Mouse (Mus musculus): Measurements from ENCODE around the gene Zfp689. TPM values are rescaled to one million over a fixed set of nuclear protein-coding genes. Genes with fewer than 3 reads are reported as not detected.

Gene Zfp689
- total and polyA plus RNA-seq, 2 experiments = 0.74 to 1.9 TPM

DNA sequence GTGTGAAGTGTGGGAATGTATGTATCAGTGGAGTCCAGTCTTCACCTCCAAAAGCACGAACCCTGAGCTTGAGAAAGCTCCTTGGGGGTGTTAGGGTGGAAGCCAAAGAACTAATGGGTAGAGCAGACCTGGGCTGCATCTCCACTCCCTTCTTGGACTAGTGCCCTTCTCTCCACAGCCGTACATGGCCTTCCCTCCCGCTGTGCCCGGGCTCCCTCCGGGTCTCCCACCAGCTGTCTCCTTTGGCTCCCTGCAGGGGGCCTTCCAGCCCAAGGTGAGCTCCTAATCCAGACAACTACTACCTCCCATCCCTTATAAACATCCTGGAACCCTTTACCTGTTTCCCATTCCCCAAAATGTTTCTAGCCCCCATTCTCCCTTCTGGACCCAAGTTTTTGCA, 36.5 kb upstream of the Zfp689 start:
- no peak for DNase-seq (ENCODE audit: extremely low read depth, low read depth, low spot score)
- peaks cover 67% of the 10 kb centered on the region for H3K36me3 ChIP-seq (ENCODE audit: control insufficient read depth, insufficient read depth, low read length)
- 0 out of 2 replicates have a peak, but pooled peaks cover 2% of the 10 kb centered on the region for H3K79me2 ChIP-seq (ENCODE audit: control insufficient read depth, insufficient read depth, low read length)
- 0 out of 2 replicates have a peak, but pooled peaks cover 2% of the 10 kb centered on the region for H3K4me1 ChIP-seq (ENCODE audit: control insufficient read depth, insufficient read depth, low read length)
- WGBS = 93% methylated on average over 5 of the region's 5 CpGs
- H3K27ac ChIP-seq (replicated peaks; ENCODE audit: insufficient read depth, low read depth, low read length) = no peak overlapping the region
- no peak overlapping the region for H3K4me3 ChIP-seq (ENCODE audit: insufficient read depth, low read depth, low read length)
- H3K9ac ChIP-seq (ENCODE audit: low read depth, low read length) = no peak overlapping the region
- no peak for TF ChIP-seq POLR2A (IDR thresholded peaks at IDR 0.05; ENCODE audit: extremely low read depth, insufficient read depth, low read length)
- TF ChIP-seq CTCF (IDR thresholded peaks at IDR 0.05; ENCODE audit: low read depth, low read length) = no peak
- H3K27me3 ChIP-seq (ENCODE audit: control insufficient read depth, insufficient read depth, low read length) = no peaks in the 10 kb centered on the region

DNA sequence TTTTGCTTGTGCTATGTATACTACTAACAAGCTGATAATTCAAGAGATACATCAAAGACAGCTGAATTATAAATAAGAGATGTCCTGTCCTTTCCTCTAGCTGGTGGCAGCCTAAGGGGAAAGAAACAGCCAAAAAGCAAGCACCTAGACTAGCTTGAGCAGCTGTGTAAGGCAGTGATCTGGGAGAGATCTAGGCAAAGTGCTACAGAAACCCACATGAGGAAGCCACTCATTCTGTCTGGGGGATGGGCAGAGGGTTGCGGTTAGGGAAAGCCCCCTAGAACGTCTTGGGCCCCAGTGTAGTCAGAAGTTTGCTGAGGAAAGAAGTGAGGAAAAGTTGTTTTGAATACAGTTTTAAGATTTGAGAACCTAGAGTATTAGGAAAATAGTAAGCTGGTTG, 31.4 kb upstream of the Zfp689 start:
- peak overlapping the region; percentile 26; the same call in 1 of the 2 replicates for H3K9ac ChIP-seq (ENCODE audit: low read depth, low read length)
- no peaks in the 10 kb centered on the region for H3K27me3 ChIP-seq (ENCODE audit: control insufficient read depth, insufficient read depth, low read length)
- H3K4me1 ChIP-seq (ENCODE audit: control insufficient read depth, insufficient read depth, low read length) = peaks cover 13% of the 10 kb centered on the region; the same call in 1 of the 2 replicates
- H3K36me3 ChIP-seq (ENCODE audit: control insufficient read depth, insufficient read depth, low read length) = peaks cover 39% of the 10 kb centered on the region
- WGBS = 53% methylated on average over 2 of the region's 2 CpGs
- no peak overlapping the region for H3K4me3 ChIP-seq (ENCODE audit: insufficient read depth, low read depth, low read length)
- TF ChIP-seq CTCF (IDR thresholded peaks at IDR 0.05; ENCODE audit: low read depth, low read length) = no peak
- no peak for TF ChIP-seq POLR2A (IDR thresholded peaks at IDR 0.05; ENCODE audit: extremely low read depth, insufficient read depth, low read length)
- peaks cover 11% of the 10 kb centered on the region; the same call in 1 of the 2 replicates for H3K79me2 ChIP-seq (ENCODE audit: control insufficient read depth, insufficient read depth, low read length)
- no peak for DNase-seq (ENCODE audit: extremely low read depth, low read depth, low spot score)
- H3K27ac ChIP-seq (replicated peaks; ENCODE audit: insufficient read depth, low read depth, low read length) = no peak overlapping the region

DNA sequence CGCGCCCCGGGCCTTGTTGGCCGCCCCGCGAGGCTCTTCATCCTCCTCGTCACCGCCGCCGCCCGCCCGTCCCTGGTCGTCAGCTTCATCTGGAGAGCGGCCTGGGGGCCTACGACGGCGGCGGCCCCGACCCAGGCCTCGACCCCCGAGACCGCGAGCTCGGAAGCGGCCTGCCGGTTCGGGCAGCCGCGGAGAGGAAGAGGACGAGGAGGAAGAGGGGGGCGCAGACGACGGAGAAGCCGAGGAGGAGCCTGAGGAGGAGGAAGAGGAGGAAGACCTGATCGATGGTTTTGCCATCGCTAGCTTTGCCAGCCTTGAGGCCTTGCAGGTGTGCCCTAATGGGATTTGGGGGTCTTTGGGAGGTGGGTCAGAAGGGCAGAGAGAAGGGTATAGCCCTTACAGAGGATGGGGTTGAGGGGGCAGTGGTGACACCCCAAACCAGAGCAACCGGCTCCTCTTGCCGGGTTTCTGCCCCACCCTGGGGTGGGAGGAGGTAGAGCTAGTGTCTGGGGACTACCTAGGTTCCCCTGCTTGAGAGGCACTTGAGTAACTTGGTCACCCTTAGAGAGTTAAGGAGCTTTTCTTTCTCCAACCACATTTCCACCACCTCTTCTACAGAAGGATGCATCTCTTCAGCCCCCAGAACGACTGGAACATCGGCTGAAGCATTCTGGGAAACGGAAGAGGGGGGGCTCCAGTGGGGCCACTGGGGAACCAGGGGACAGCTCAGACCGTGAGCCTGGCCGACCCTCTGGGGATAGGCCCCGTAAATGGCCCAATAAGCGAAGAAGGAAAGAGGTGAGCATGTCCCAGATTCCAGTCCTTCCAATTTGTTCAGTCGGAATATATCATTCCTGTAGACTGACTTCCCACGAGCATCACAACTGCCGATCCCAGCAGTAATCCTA, 30.6 kb upstream of the Zfp689 start:
- Histone ChIP-seq H3K4me3 (ENCODE audit: insufficient read depth, low read depth, low read length) (peak overlapping the region; percentile 52), H3K9ac (ENCODE audit: low read depth, low read length) (peak overlapping the region; percentile 97), H3K4me1 (ENCODE audit: control insufficient read depth, insufficient read depth, low read length) (peaks cover 13% of the 10 kb centered on the region; the same call in 1 of the 2 replicates), H3K79me2 (ENCODE audit: control insufficient read depth, insufficient read depth, low read length) (peaks cover 11% of the 10 kb centered on the region; the same call in 1 of the 2 replicates), H3K27ac (replicated peaks; ENCODE audit: insufficient read depth, low read depth, low read length) (peak overlapping the region; percentile 87), H3K36me3 (ENCODE audit: control insufficient read depth, insufficient read depth, low read length) (peaks cover 40% of the 10 kb centered on the region), H3K27me3 (ENCODE audit: control insufficient read depth, insufficient read depth, low read length) (no peaks in the 10 kb centered on the region)
- TF ChIP-seq POLR2A (IDR thresholded peaks at IDR 0.05; ENCODE audit: extremely low read depth, insufficient read depth, low read length) (no peak), CTCF (IDR thresholded peaks at IDR 0.05; ENCODE audit: low read depth, low read length) (no peak)
- 3% methylated on average over 48 of the region's 48 CpGs for WGBS
- DNase-seq (ENCODE audit: extremely low read depth, low read depth, low spot score) = no peak

DNA sequence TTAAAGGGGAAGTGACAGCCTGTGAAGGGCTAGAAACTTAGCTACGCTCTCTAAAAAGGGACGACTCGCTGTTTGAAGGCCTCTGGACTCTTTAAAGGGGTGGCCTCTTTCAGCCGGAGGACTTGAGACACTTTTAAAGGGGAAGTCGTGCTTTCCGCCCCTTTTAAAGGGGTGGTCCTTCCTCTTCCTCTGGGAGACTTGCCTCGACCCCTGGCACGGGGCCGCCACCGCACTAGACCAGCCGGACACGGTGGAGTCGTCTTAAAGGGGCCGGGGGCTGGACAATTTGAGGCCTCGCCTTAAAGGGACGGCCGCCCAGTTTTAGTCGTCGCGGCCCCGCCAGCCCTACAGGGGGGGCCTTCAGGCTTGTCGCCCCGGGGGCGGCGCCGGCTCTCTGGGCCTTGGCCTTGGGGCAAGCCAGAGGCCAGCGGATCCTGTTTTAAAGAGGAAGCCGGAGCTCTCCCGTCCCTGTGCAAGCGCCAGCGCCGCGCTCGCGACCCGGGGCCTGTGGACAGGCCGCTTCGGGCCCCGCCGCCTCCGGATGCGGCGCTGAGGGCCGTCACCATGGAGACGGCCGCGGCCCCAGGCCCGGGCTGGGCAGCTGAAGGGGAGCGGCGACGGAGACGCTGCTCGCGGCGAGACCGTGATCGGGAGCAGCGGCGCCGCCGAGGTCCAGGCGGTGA, 29.8 kb upstream of the Zfp689 start, which contains the start of gene Fbrs:
Fbrs (plus strand) TSS at position 565 of the 683 bp plus-strand sequence.
- Histone ChIP-seq H3K36me3 (ENCODE audit: control insufficient read depth, insufficient read depth, low read length) (peaks cover 44% of the 10 kb centered on the region), H3K4me3 (ENCODE audit: insufficient read depth, low read depth, low read length) (peak within 1 kb of the TSS; percentile 52), H3K27me3 (ENCODE audit: control insufficient read depth, insufficient read depth, low read length) (no peaks in the 10 kb centered on the region), H3K27ac (replicated peaks; ENCODE audit: insufficient read depth, low read depth, low read length) (peak within 1 kb of the TSS; percentile 87), H3K9ac (ENCODE audit: low read depth, low read length) (peak within 1 kb of the TSS; percentile 97), H3K79me2 (ENCODE audit: control insufficient read depth, insufficient read depth, low read length) (peaks cover 12% of the 10 kb centered on the region; the same call in 1 of the 2 replicates), H3K4me1 (ENCODE audit: control insufficient read depth, insufficient read depth, low read length) (peaks cover 13% of the 10 kb centered on the region; the same call in 1 of the 2 replicates)
- TF ChIP-seq CTCF (IDR thresholded peaks at IDR 0.05; ENCODE audit: low read depth, low read length) (no peak), POLR2A (IDR thresholded peaks at IDR 0.05; ENCODE audit: extremely low read depth, insufficient read depth, low read length) (peak; percentile 46; the same call in 1 of the 2 replicates)
- under 1% methylated on average over 62 of the region's 62 CpGs for WGBS
- DNase-seq (ENCODE audit: extremely low read depth, low read depth, low spot score) = peak; percentile 97

DNA sequence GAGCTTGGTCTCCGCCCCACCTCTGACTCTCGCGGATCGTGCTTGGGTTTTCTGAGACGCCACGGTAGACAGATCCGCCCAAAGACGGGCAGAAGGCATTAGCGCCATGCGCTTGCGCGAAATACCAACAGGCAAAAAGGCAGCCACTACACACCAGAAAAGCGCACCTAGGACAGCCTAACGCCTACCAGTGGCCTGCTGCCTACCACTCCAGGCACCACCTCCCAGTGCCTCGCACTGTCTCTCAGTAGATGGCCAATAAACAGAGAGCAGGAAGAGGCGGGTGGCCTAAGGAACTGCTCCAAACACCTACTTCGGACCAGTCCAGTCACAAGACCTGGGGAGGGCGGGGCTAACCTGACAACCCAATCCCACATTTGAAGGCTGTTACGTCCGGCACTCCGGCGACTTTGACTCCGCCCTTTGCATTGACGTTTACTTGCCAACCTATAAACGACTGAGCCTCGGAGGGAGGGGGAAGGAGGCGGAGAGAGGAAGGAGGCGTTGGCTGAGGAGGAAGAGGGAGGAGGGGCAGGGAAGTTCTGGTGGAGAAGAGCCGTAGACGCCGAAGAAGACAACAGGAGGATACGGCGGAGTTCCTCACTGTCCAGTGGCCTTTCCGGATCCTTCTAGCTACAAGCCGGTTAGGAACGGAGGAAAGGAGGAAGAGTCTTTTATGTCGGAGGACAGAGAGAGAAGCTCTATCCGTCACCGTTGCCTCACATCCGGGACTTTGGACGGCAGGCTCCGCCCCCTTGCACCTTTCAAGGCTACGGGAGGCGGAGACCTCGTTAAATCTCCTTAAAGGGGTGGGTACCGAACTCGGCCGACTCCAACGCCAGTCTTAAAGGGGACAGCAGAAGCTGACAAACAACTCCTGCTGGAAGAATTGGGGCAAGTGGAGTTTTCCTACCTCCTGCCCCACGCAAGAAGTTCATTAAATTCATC, 29.0 kb upstream of the Zfp689 start:
- Histone ChIP-seq H3K9ac (ENCODE audit: low read depth, low read length) (peak overlapping the region; percentile 97), H3K27me3 (ENCODE audit: control insufficient read depth, insufficient read depth, low read length) (no peaks in the 10 kb centered on the region), H3K79me2 (ENCODE audit: control insufficient read depth, insufficient read depth, low read length) (peaks cover 16% of the 10 kb centered on the region; the same call in 1 of the 2 replicates), H3K27ac (replicated peaks; ENCODE audit: insufficient read depth, low read depth, low read length) (peak overlapping the region; percentile 87), H3K36me3 (ENCODE audit: control insufficient read depth, insufficient read depth, low read length) (peaks cover 46% of the 10 kb centered on the region), H3K4me3 (ENCODE audit: insufficient read depth, low read depth, low read length) (peak overlapping the region; percentile 52), H3K4me1 (ENCODE audit: control insufficient read depth, insufficient read depth, low read length) (peaks cover 13% of the 10 kb centered on the region; the same call in 1 of the 2 replicates)
- peak; percentile 100 for DNase-seq (ENCODE audit: extremely low read depth, low read depth, low spot score)
- under 1% methylated on average over 50 of the region's 50 CpGs for WGBS
- TF ChIP-seq POLR2A (IDR thresholded peaks at IDR 0.05; ENCODE audit: extremely low read depth, insufficient read depth, low read length) (peak; percentile 92), CTCF (IDR thresholded peaks at IDR 0.05; ENCODE audit: low read depth, low read length) (no peak)

Data from liver, adult 2 months (tissue).